In the genomic region with DNA sequence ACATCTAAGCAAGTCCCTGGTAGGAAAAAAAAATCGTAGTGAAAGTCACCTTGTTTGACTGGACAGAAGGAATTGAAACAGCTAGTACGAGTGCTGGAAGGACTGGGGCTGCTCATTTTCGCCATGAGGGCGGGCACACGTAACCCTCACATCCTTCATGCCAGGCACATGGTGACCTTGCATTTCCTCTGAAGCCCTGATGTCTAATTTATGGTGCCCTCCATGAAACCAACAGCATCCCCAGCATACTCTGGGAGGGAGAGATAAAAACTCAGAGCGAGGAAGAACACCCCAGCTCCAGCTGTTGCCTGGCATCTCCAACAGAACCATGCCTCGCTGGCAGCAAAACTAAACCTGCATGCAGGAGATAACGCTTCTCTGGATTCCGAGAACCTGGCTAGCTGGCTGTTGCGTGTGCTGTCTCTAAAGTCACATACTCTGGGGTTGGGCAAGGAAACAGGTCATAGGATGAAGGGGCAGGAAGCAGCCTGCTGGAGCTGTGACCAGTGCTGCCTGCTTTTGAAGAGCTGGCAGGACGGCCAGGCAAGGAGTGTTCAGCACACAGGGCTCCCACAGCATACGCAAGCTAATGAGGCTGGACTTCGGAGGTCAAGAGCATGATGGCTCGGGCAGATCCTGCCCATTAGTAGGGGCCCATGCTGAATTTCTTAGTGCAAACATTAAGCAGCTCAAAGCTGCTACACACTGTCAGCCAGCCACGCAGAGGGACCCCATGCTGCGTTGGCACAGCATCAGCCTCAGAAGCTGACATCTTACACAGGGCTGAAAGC, we compare ENCODE assay signal across 9 mouse cellular contexts.
DNase-seq lines count a peak whose midpoint lies in the region; ATAC-seq lines count a peak whose summit lies in the region.
"Had no signal": no experiment of that assay in that cellular context is flagged by ENCODE, and none has a peak within 500 bp of the region (broad histone marks: within the 10 kb centered on the region; RNA-seq: fewer than 3 reads in every experiment).

No protein-coding gene starts in this region.

- peak; percentile 38 for DNase-seq in neural tube, embryonic 11.5 days (ENCODE audit: low spot score)
- no peak for DNase-seq in neural tube, embryonic 10.5 days (ENCODE audit: extremely low spot score, low spot score)
- peak; percentile 66 to 73 for DNase-seq in cerebellum, adult 18-20 months
- peak; percentile 88 for DNase-seq in liver, embryonic 13.5 days
- DNase-seq in spleen, postnatal 10 days (ENCODE audit: low spot score in 2 of 2) = peak; percentile 76 to 84
- no peak for DNase-seq in left cerebral cortex, adult 11 months (ENCODE audit: low spot score)
- DNase-seq in thymus, adult 18-20 months = no peak

- peaks cover 20% of the 10 kb centered on the region for H3K4me1 ChIP-seq in neural tube, embryonic 11.5 days (ENCODE audit: control insufficient read depth, insufficient read depth, low read length)
- H3K4me1 ChIP-seq in forebrain, embryonic 15.5 days = peaks cover 47% of the 10 kb centered on the region
- H3K4me1 ChIP-seq in liver, embryonic 13.5 days (replicated peaks) = peaks cover 90% of the 10 kb centered on the region

- no peak overlapping the region for H3K4me3 ChIP-seq in neural tube, embryonic 11.5 days (ENCODE audit: low read depth, low read length)
- H3K4me3 ChIP-seq in forebrain, embryonic 15.5 days = no peak overlapping the region
- H3K4me3 ChIP-seq in liver, embryonic 13.5 days (replicated peaks) = peak overlapping the region; percentile 18; the same call in 1 of the 2 replicates
- H3K4me3 ChIP-seq: limb, embryonic 12.5 days had no signal

- no peaks in the 10 kb centered on the region for H3K9me3 ChIP-seq in neural tube, embryonic 11.5 days (ENCODE audit: control insufficient read depth, low read length)
- no peaks in the 10 kb centered on the region for H3K9me3 ChIP-seq in forebrain, embryonic 15.5 days
- H3K9me3 ChIP-seq in liver, embryonic 13.5 days (replicated peaks) = no peaks in the 10 kb centered on the region
- H3K9me3 ChIP-seq: limb, embryonic 12.5 days had no signal

- 60% methylated on average over 16 of the region's 16 CpGs for WGBS in neural tube, embryonic 11.5 days
- 31% methylated on average over 16 of the region's 16 CpGs for WGBS in forebrain, embryonic 15.5 days
- 26% methylated on average over 16 of the region's 16 CpGs for whole genome bisulfite sequencing in liver, embryonic 13.5 days (ENCODE audit: insufficient replicate concordance)

- H3K9ac ChIP-seq in neural tube, embryonic 11.5 days (ENCODE audit: low read length) = no peak overlapping the region
- 0 out of 2 replicates have a peak overlapping the region, but pooled peaks have one; percentile 11 for H3K9ac ChIP-seq in forebrain, embryonic 15.5 days (replicated peaks)
- H3K9ac ChIP-seq in liver, embryonic 13.5 days = peak overlapping the region; percentile 78
- H3K9ac ChIP-seq: limb, embryonic 12.5 days had no signal

- ATAC-seq in neural tube, embryonic 11.5 days (ENCODE audit: insufficient read depth, low FRiP score, low TSS enrichment) = peak; percentile 35; the same call in 1 of the 2 replicates
- peak; percentile 81 for ATAC-seq in forebrain, embryonic 15.5 days (replicated peaks)
- peak; percentile 92 for ATAC-seq in liver, embryonic 13.5 days (ENCODE audit: low read depth)

- no peak overlapping the region for H3K4me2 ChIP-seq in neural tube, embryonic 11.5 days (ENCODE audit: low read depth)
- peak overlapping the region; percentile 5; the same call in 1 of the 2 replicates for H3K4me2 ChIP-seq in forebrain, embryonic 15.5 days (replicated peaks)
- peak overlapping the region; percentile 59 for H3K4me2 ChIP-seq in liver, embryonic 13.5 days
- H3K4me2 ChIP-seq: limb, embryonic 12.5 days had no signal

- H3K27ac ChIP-seq in neural tube, embryonic 11.5 days (ENCODE audit: low read depth, low read length) = no peak overlapping the region
- peak overlapping the region; percentile 84 for H3K27ac ChIP-seq in forebrain, embryonic 15.5 days (replicated peaks)
- H3K27ac ChIP-seq in liver, embryonic 13.5 days = peak overlapping the region; percentile 99
- H3K27ac ChIP-seq: limb, embryonic 12.5 days had no signal

- no peaks in the 10 kb centered on the region for H3K27me3 ChIP-seq in neural tube, embryonic 11.5 days (ENCODE audit: control insufficient read depth, insufficient read depth, low read length)
- H3K27me3 ChIP-seq in forebrain, embryonic 15.5 days = no peaks in the 10 kb centered on the region
- no peaks in the 10 kb centered on the region for H3K27me3 ChIP-seq in liver, embryonic 13.5 days
- H3K27me3 ChIP-seq: limb, embryonic 12.5 days had no signal

- no peaks in the 10 kb centered on the region; the same call in 1 of the 2 replicates for H3K36me3 ChIP-seq in neural tube, embryonic 11.5 days (ENCODE audit: control insufficient read depth, insufficient read depth, low read length)
- no peaks in the 10 kb centered on the region for H3K36me3 ChIP-seq in forebrain, embryonic 15.5 days
- H3K36me3 ChIP-seq in liver, embryonic 13.5 days = no peaks in the 10 kb centered on the region
- H3K36me3 ChIP-seq: limb, embryonic 12.5 days had no signal

Comparison
In these comparisons a context has a peak if more than half of its experiments do, and no peak if none do; other contexts are left out.
1. DNase-seq: peak in neural tube, embryonic 11.5 days (single experiment), cerebellum, adult 18-20 months (2 of 2), liver, embryonic 13.5 days (single experiment) and spleen, postnatal 10 days (2 of 2); none in neural tube, embryonic 10.5 days (single experiment), left cerebral cortex, adult 11 months (single experiment) and thymus, adult 18-20 months (0 of 2).
2. ATAC-seq: peak in every context shown above with its lines; median percentile 92 in liver, embryonic 13.5 days; 81 in forebrain, embryonic 15.5 days; 35 in neural tube, embryonic 11.5 days.